Mouse (Mus musculus) mouse embryonic stem cell (cell line): ENCODE results near the gene Lmbr1.

Experiments
- in situ Hi-C, 2 experiments: fragments of 300-500 bp; cut with MboI; formaldehyde crosslinking; loops; 1 replicate in 1 of 2; 3 replicates in 1 of 2; pipeline ENCODE4 v1.14.3; 2019 to 2020; ENCODE audit warnings: low sequenced_read_pairs in 2 of 2, low pct_unique_long_range_greater_than_20kb in 1 of 2, mixed read lengths in 1 of 2; ENCODE audit not compliant: unreplicated experiment in 1 of 2

The Lmbr1 gene

DNA sequence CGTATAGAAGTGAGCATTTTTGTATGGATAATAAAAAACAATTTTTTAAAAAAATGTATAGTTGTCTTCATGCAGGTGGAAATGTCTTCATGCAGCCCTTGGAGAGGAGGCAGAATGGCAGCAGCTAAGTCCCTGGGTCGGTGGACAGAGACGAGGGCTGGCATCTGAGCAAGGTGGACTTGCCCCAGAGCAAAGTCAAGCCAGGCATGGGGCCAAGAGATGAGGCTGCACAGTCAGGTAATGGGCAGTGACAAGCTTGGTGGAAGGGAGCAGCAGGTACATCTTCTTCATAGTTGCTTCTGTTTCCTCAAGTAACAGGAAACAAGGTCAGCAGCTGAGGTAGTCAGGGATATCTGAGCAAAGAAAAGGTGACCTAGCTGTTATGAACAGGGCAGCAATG is 97.1 kb downstream of the Lmbr1 start:
- in situ Hi-C loops = loop anchor here in 1 of 2 experiments (25.0 kb wide), 1 partner anchor 819 kb away; the partner anchor contains the start of gene Shh

- in situ Hi-C loops = loop anchor here (10.0 to 25.0 kb wide), 2 partner anchors 810 to 812 kb away; partner anchors contain the start of gene Shh (in 2 of the 2)
These were observed 103.4 kb downstream of the Lmbr1 start for GRCm38 (mm10) chr5:29274746-29275145.

DNA sequence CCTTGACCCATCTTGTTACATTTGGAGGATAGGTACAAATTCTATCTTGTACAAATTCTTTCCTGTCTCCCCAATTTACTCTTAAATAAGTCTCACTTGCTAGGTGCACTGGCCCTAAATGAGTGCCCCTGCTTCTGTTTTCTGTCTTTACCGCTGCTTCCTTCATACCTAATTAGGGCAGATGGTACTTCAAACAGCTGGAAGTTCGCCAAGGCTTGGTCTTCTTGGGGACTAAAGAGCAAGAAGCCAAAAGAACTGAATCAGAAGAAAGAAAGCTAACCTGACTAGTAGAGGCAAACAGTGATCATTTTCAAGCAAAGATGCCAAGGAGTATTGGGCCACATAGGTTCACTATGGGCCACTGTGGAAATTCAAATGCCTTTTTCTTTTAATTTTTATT is 104.8 kb downstream of the Lmbr1 start:
- in situ Hi-C loops = loop anchor here in 1 of 2 experiments (10.0 kb wide), 1 partner anchor 809 kb away; the partner anchor contains the start of gene Shh

GRCm38 (mm10) chr5:29270879-29271278 is 107.3 kb downstream of the Lmbr1 start:
- in situ Hi-C loops = loop anchor here in 1 of 2 experiments (10.0 kb wide), 1 partner anchor 806 kb away; the partner anchor contains the start of gene Shh

GRCm38 (mm10) chr5:29253876-29254275 is 124.3 kb downstream of the Lmbr1 start:
- in situ Hi-C loops = no loop called here

DNA sequence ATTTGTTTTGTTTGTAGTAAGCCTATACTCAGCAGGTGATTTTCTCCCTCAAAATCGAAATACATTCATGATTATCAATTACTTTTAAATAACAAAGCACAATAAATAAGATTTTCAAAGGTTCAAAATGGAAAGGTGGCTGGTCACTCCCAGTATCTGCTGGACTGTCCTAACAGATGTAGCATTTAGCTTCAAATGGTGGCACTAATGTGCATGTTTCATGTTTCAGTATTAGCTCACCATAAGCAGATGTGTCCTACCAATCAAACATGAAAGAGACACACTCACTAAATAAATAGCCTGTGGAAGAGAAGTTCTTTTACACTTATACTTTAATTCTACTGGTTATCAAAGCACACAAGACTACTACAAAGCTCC is 126.7 kb downstream of the Lmbr1 start:
- in situ Hi-C loops = no loop called here

- in situ Hi-C loops = no loop called here
These were observed 127.2 kb downstream of the Lmbr1 start for GRCm38 (mm10) chr5:29250795-29251495.

DNA sequence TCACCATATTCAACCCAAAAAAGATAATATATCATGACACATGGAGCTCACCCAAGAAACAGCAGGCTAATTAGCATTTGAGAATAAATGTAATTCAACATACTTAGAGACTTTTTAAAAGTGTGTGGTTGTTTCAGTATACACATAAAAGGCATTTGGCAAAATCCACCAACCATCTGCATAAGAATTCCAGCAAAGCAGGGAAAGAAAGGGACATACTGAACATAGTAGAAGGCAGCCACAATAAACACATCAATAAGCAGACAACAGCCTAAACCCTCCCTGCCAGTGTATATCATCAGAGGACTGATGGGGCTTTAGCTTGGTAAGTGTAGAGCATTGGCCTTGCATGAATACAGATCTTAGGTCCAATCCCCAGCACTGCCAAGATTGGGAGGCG is 133.4 kb downstream of the Lmbr1 start:
- in situ Hi-C loops = no loop called here

DNA sequence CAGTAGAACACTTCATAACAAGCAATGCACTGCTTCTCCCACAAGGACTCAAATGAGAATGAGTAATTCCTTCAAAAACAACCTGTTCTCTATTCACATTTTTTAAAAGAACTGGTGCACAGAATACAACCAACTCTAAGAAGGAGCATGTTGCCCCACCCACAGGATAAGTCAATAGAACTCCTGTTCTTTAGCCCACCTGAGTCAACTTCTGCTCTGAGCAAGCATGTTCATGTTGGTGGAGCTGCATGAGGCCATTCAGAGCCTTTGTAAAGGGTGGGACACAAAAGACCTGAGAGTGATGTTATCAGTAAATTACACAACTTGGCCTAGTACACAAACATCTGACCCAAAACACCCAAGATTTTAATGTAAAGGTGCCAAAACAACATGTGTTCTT is 139.8 kb downstream of the Lmbr1 start:
- in situ Hi-C loops = no loop called here

GRCm38 (mm10) chr5:29230481-29230880 is 147.7 kb downstream of the Lmbr1 start:
- in situ Hi-C loops = no loop called here

GRCm38 (mm10) chr5:29224089-29224488 is 154.1 kb downstream of the Lmbr1 start:
- in situ Hi-C loops = no loop called here

DNA sequence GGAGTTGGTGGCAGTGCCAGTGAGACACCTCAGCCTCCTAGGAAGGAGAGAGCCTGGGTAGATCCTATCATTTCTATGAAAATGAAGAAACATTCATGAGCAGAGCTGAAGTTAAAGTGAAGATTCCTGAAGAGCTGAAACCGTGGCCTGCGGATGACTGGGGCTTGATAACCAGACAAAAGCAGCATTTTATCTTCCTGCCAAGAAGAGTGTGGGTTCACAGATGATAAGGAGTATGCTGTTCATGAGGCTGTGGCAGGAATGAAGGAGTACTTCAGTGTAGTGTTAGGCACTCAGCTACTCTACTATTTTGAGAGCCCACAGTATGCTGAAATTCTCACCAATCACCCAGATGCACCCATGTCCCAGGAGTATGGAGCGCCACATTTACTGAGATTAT is 160.2 kb downstream of the Lmbr1 start:
- in situ Hi-C loops = no loop called here

DNA sequence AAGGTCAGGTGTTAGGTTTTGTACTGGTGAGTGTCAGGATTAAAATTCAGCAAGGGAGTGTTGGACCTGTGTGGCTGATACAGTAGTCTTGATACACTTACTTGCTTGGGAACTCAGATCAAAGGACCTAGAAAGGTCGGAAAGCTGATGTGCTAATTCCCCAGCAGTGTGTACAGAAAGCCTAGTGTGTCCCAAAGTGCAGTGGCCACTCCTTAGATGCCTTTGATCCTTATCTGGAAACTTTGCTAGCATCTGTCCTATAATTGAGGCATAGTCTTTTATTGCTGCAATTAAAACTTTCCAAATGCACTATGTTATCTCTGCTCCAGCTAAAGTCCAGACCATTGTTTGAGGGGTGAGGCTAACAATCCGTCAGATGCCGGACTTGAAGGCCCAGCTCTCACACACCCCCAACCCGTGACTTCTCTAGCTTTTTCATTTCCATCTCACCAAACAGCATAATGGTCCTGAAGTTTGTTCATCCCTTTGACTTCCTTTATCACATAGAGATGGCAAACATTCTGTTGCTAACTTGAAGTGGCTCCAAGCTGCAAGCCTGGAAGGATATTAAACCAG is 166.1 kb downstream of the Lmbr1 start:
- in situ Hi-C loops = no loop called here

DNA sequence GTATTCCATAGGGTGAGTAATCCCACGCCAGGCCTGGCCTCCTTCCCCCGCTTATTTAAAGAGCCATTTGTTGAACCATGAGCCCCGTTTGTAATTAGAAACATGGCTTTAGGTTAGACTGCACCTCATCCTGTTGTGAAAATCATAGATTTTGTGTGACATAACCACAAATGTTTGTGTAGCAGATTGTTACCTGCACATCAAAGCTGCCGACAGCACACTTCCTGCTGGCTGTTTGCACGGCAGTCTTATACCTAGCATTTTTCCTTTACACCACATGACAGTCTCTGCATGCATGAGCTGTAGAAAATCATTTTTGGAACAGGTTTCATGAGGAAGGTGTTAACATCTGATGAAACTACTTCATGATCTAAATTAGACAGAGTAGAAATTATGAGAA is 172.5 kb downstream of the Lmbr1 start:
- in situ Hi-C loops = no loop called here

DNA sequence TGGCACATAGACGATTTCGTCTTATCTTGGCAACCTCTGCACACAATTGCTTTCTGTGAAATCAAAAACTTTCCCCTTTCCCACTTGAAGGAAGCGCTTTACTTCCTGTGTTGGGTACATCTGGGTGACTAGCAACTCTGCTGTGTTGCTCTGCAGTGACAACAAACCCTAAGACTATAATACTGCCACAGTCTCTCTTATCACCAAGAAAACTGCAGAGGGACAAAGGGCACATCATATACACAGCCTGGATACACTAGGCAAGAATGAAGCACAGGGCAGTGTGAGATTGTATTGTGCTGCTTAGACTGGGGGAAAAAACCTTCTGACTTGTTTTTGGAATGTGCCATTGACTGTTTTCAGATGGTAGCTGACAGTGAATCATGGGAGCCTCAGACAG is 178.3 kb downstream of the Lmbr1 start:
- in situ Hi-C loops = loop anchor here in 1 of 2 experiments (25.0 kb wide), 1 partner anchor 738 kb away; the partner anchor contains the start of gene Shh

DNA sequence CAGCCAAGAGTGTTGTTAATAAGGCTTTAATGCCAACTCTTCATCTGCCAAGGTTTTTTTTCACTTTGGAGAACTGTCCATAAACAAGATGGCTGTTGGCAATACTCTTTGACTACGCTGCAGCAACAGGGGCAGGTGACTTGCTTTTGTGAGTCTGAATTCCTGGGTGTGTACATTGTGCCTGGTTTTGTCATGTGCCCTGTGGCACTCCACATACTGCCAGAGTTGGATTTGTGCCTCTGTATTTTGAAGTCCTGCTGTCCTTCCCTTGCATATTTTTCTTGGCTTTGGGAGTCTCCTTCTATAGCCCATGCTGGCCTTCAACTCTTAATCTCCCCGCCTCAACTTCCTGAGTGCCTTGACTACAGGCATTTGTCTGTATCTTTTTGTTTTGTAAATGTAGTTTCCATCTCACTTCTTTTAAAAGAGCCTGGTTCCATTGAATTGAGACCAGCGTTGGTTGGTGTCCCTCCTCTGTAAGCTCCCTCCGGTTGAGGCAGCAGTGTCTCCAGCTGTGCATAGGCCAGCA is 179.2 kb downstream of the Lmbr1 start:
- in situ Hi-C loops = loop anchor here in 1 of 2 experiments (25.0 kb wide), 1 partner anchor 737 kb away; the partner anchor contains the start of gene Shh

- in situ Hi-C loops = loop anchor here in 1 of 2 experiments (25.0 kb wide), 1 partner anchor 735 kb away; the partner anchor contains the start of gene Shh
These were observed 181.0 kb downstream of the Lmbr1 start for GRCm38 (mm10) chr5:29197187-29197586.

DNA sequence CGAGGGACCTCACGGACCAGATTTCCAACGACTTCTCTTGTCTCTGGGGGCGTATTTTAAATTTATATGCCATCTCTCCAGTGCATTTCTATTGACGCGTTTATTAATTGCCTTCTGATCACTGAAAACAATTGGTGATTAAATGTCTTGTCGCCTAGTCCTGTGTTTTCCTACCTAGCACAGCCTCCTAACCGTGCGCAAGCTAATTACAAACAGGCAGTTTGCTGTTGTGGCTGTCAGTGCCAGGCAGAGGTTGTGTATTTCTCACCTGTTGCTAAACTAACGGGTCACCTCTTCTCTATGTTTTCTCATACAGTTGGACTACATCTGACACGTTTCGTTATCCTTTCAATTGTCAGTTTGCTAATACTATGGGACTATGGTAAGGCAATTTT is 181.9 kb downstream of the Lmbr1 start:
- in situ Hi-C loops = loop anchor here in 1 of 2 experiments (25.0 kb wide), 1 partner anchor 734 kb away; the partner anchor contains the start of gene Shh

GRCm38 (mm10) chr5:29195570-29196263 is 182.5 kb downstream of the Lmbr1 start, which contains the start of gene Rnf32:
TSS of gene Rnf32 (plus strand) at chr5:29195992.
- in situ Hi-C loops = loop anchor here in 1 of 2 experiments (25.0 kb wide), 1 partner anchor 733 kb away; the partner anchor contains the start of gene Shh
